Mouse (Mus musculus) large intestine, adult 2 months (tissue): ENCODE data around the gene Atp6v1e1. TPM values are rescaled to one million over a fixed set of nuclear protein-coding genes. Genes with fewer than 3 reads are reported as not detected.
"Not testable (repeated sequence)": the region's sequence is repeated elsewhere in the genome, so short reads cannot be mapped to it uniquely, and the experiment has no call there.

Source experiments
- DNase-seq: peaks from one replicate; pipeline ENCODE4 v3.0.0-alpha.2; 2012; ENCODE audit warnings: low read depth, low spot score
- WGBS: fragments of 180-500 bp; shearing (Covaris S2); methylation state at CpG from one replicate; pipeline ENCODE4 v1.1.7; 2018; 5-methylcytosine and 5-hydroxymethylcytosine counted together
- polyA plus RNA-seq: library from polyadenylated mRNA; depleted of rRNA; stranded (reverse); fragments of >200 nt; gene quantifications from 2 replicates; pipeline ENCODE4 v1.2.3, GENCODE M21; 2012; rRNA removed

Atp6v1e1 gene
- 112 and 137 TPM in 2 replicates for polyA plus RNA-seq

DNA sequence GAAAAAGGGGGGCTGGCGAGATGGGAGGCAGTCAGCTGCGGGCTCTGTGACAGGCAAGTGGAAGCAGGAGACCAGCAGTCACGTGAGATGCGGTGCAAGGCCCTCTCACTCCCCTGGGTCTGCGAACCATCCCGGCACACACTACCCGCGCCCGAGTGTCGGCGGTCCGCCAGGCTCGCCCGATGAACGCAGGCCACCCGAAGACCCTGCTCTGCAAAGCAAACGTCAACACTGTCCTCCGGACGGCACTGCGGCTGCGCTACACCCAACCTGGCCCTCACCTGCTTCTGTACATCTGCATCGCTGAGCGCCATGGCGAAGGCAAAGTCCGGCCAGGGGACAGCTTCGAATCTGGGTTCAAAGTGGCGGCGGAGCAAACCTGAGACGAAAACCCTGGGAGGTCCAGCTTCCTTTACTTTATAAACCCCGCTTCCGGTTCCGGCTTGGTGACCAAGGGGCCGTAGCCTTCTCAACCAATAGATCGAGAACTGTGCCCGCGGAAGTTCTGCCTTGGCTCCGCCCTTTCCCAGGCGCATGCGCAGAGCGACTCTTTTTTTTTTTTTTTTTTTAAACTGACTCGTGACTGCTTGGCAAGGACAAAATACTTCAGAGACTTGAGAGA is at the start of gene Atp6v1e1:
Gene Atp6v1e1 (minus strand): TSS at position 487 of the 622 bp plus-strand sequence.
- under 1% methylated on average over 41 of the region's 41 CpGs for WGBS
- peak; percentile 94 for DNase-seq

DNA sequence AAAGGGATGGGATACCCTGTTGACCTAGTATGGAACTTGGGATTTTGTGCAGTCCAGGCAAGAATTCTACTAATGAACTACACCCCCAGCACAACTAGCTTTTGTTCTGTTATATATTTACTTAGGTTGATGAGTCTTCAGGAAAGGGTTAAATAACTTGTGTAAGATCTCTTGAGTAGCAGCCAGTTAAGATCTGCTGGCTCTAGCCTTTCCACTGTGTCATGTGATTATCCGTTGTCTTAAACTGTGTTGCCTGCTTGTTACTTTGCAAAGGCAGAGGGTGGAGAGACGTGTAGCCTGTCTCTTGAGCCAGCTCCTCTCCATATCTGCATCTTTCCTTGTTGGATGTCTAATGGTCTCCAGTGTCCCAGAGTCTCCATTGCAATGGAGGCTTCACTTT is 48.7 kb upstream of the Atp6v1e1 start:
- no peak for DNase-seq
- 72% methylated on average over 2 of the region's 2 CpGs for WGBS

DNA sequence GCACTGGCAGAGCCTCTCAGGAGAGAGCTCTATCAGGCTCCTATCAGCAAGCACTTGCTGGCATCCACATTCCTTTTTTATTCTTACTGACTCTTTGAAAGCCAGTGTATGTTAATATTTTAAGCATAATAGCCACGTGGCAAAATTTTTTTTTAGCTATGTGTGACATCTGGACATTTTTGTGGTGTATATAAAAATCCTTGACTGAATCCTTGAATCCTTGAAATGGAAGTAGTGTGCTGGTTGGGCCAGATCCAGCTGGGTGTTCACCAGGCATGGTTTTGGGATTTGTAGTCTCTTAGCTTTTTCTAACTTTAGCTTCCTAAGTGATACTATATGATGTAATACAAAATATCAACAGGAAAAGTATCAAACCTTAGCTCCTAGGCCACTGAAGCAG is 46.2 kb upstream of the Atp6v1e1 start:
- WGBS, result 42% methylated on average over 1 of the region's 1 CpGs
- DNase-seq, result no peak

- 75% methylated on average over 9 of the region's 9 CpGs for WGBS
- no peak for DNase-seq
Observed at GRCm38 (mm10) chr6:120866051-120866814, 43.6 kb upstream of the Atp6v1e1 start.

DNA sequence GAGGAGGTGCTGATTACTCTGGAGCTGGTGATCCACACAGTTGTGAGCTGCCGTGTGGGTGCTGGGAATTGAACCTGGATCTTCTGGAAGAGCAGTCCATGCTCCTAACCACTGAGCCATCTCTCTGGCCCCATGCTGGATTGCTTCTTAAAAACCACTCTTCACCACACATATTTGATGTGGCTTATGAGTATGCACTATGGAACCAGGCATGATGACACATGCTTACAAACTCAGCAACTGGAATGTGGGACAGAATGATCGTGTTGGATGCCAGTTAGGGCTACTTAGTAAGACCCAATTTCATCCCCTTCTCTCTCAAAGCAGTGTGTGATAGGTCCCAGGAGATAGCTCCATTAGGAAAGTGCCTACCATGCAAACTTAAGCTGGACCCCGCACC is 37.5 kb upstream of the Atp6v1e1 start:
- no peak for DNase-seq
- 86% methylated on average over 3 of the region's 3 CpGs for WGBS

- DNase-seq, result no peak
- 89% methylated on average over 8 of the region's 8 CpGs for WGBS
Observed at GRCm38 (mm10) chr6:120858217-120858711, 35.7 kb upstream of the Atp6v1e1 start.

GRCm38 (mm10) chr6:120854413-120854812 is 31.8 kb upstream of the Atp6v1e1 start:
- WGBS, result 82% methylated on average over 10 of the region's 10 CpGs
- no peak for DNase-seq

DNA sequence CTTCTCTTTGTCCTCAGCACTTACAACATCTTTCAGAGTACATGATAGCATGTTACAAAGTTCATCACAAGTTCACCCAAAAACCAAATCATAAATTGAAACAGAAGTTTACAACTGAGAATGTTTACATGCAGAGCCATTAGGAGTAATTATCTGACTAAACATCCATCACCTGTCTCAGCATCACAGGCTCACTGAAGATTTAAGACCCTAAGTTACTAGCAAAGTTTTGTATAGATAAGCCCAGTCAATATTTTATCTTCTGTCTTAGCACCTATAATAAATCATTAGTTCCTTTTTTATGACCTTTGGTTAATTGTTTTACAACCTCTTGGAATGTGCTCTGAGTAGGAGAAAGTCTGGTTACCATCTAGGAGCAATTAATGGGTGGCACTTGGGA is 28.1 kb upstream of the Atp6v1e1 start:
- not testable (repeated sequence) for DNase-seq

DNA sequence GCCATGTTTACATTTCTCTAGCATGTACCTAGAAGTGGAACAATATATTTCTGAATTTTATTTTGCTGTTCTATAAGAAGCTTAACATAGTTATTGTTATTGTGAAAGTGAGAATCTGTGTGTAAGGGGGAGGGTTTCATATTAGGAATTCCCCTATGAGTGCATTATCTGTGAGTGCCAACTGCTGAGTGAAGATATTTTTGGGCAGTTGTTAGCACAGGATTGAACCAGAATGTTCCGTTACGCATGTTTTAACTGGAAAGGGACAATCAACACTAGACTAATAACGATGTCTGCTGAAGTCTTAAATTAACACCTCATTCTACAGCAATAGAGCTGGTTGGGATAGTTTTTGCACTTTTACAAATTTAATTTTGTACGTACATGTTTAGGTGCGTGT is 19.2 kb upstream of the Atp6v1e1 start:
- DNase-seq, result no peak
- 91% methylated on average over 5 of the region's 5 CpGs for WGBS

DNA sequence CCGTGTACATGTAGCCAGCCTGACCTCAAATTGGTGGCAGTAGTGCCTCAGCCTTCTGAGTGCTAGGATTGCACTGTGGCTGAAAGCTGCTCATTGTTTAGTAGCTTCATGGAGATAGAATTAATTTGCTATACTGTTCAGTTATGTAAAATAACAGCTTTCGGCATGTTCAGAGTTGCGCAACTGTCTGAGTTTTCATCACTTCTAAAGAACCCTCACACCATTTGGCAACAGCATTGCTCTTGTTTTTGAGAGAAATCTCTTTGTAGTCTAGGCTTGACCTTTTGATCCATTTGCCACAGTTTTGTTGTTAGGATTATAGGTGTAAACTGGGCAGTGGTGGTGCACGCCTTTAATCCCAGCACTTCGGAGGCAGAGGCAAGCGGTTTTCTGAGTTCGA is 17.7 kb upstream of the Atp6v1e1 start:
- DNase-seq, result no peak
- 95% methylated on average over 7 of the region's 7 CpGs for WGBS

DNA sequence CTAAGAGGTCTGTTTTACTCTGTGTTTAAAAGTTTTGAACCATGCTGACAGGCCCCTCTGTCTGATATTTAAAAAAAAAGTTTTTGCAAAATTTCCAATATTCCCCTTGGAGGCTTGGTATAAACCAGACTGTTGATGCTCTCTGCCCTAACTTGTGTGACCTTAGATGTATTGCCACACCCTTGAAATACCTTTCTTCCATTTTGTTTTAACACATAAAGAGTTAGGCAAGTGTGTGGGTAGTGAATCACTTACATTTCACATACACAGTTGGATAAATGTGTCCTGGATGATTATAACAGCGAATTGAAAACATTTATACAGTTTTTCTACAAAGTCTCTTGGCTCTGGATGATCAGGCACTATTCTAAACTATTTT is 14.5 kb upstream of the Atp6v1e1 start:
- WGBS, result 59% methylated on average over 1 of the region's 1 CpGs
- no peak for DNase-seq

- WGBS, result 3% methylated on average over 37 of the region's 37 CpGs
- DNase-seq, result no peak
Observed at GRCm38 (mm10) chr6:120836389-120837151, 14.0 kb upstream of the Atp6v1e1 start.

DNA sequence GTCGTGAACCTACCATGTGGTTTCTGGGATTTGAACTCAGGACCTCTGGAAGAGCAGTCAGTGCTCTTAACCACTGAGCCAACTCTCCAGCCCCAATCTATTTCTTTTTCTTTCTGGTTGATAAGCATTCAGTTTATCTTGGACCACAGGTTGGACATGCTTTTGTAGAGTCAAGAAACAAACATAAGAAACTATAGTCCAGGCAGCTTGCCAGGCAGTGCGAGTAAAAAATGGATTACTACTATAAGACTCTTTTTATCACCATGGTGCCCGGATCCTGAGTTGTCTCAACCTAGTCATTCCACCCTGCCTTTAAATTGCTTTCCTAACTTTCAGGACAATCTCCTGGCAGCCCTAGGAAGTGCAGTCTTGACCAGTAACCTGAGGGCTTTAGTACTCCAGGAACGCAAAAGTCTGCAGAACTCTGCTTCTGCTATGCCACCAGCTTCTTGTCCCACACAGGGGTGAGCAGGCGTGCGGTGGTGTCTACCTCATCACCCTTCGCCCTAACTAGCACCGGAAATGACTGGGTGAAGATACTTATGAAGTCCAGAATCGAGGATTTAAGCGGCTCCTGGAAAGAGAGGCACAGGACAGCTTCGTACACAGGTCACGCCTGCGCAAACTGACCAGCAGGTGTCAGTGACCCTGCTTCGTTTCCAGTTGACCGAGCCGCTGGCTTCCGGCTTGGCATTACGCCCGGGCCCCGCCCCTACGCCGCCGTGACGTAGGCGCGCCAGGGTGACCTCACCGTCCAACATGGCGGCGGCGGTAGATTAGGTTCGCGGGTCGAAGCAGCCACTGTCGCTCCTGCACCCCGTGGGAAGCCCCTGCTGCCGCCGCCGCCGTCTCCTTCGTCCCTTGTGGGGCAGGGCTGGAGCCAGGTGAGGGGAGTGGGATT is 13.1 kb upstream of the Atp6v1e1 start, which contains the start of gene Bcl2l13:
Gene Bcl2l13 (plus strand): TSS at position 739 of the 901 bp plus-strand sequence.
- peak; percentile 67 for DNase-seq
- 2% methylated on average over 40 of the region's 40 CpGs for WGBS

- 77% methylated on average over 4 of the region's 4 CpGs for WGBS
Observed at GRCm38 (mm10) chr6:120834766-120835321, 12.3 kb upstream of the Atp6v1e1 start.

GRCm38 (mm10) chr6:120832097-120832496 is 9.5 kb upstream of the Atp6v1e1 start:
- DNase-seq, result no peak
- WGBS, result 79% methylated on average over 4 of the region's 4 CpGs

More at GRCm38 (mm10) chr6:120834766-120835321, 12.3 kb upstream of the Atp6v1e1 start:
- no peak for DNase-seq

- WGBS, result 72% methylated on average over 4 of the region's 4 CpGs
- no peak for DNase-seq
Observed at GRCm38 (mm10) chr6:120830866-120831608, 8.4 kb upstream of the Atp6v1e1 start.

- WGBS, result 41% methylated on average over 1 of the region's 1 CpGs
- no peak for DNase-seq
Observed at GRCm38 (mm10) chr6:120830056-120830455, 7.5 kb upstream of the Atp6v1e1 start.

GRCm38 (mm10) chr6:120822937-120823614 is 483 bp upstream of the Atp6v1e1 start:
- WGBS, result 41% methylated on average over 10 of the region's 10 CpGs
- DNase-seq, result no peak
